Mouse (Mus musculus) CD4-positive, CD25-positive, alpha-beta regulatory T cell, adult 2 months (primary cell): ENCODE results near the gene Hbs1l.
"Not testable (repeated sequence)": the region's sequence is repeated elsewhere in the genome, so short reads cannot be mapped to it uniquely, and the experiment has no call there.

ENCODE experiments used
- DNase-seq: peaks from one replicate; pipeline ENCODE4 v3.0.0-alpha.2; 2012; ENCODE audit warnings: low read depth, low spot score

Hbs1l gene

GRCm38 (mm10) chr10:21359086-21359485 is 63.3 kb downstream of the Hbs1l start:
- no peak for DNase-seq

- no peak for DNase-seq
Measured at GRCm38 (mm10) chr10:21361871-21362270, 66.1 kb downstream of the Hbs1l start.

- DNase-seq, result peak; percentile 27
Measured at GRCm38 (mm10) chr10:21363297-21363696, 67.5 kb downstream of the Hbs1l start.

- DNase-seq, result no peak
Measured at GRCm38 (mm10) chr10:21364946-21365345, 69.2 kb downstream of the Hbs1l start.

GRCm38 (mm10) chr10:21365897-21366296 is 70.1 kb downstream of the Hbs1l start:
- DNase-seq, result peak; percentile 41

- DNase-seq, result peak; percentile 17
Measured at GRCm38 (mm10) chr10:21366471-21366870, 70.7 kb downstream of the Hbs1l start.

- DNase-seq, result no peak
Measured at GRCm38 (mm10) chr10:21367481-21367880, 71.7 kb downstream of the Hbs1l start.

GRCm38 (mm10) chr10:21369586-21369985 is 73.8 kb downstream of the Hbs1l start:
- DNase-seq, result no peak

- no peak for DNase-seq
Measured at GRCm38 (mm10) chr10:21372271-21372670, 76.5 kb downstream of the Hbs1l start.

- DNase-seq, result no peak
Measured at GRCm38 (mm10) chr10:21376682-21377473, 81.1 kb downstream of the Hbs1l start, which contains the start of gene Aldh8a1. TSS of gene Aldh8a1 (plus strand) at chr10:21377291.

GRCm38 (mm10) chr10:21378196-21378944 is 82.6 kb downstream of the Hbs1l start:
- peak; percentile 64 for DNase-seq

GRCm38 (mm10) chr10:21382914-21383313 is 87.1 kb downstream of the Hbs1l start:
- DNase-seq, result peak; percentile 85

GRCm38 (mm10) chr10:21385111-21385663 is 89.4 kb downstream of the Hbs1l start:
- no peak for DNase-seq

- no peak for DNase-seq
Measured at GRCm38 (mm10) chr10:21389075-21389474, 93.3 kb downstream of the Hbs1l start.

GRCm38 (mm10) chr10:21390440-21390839 is 94.7 kb downstream of the Hbs1l start:
- DNase-seq, result no peak

GRCm38 (mm10) chr10:21391286-21391685 is 95.5 kb downstream of the Hbs1l start:
- no peak for DNase-seq

GRCm38 (mm10) chr10:21393390-21393789 is 97.6 kb downstream of the Hbs1l start:
- DNase-seq, result no peak

GRCm38 (mm10) chr10:21395426-21396139 is 99.8 kb downstream of the Hbs1l start:
- no peak for DNase-seq

- not testable (repeated sequence) for DNase-seq
Measured at GRCm38 (mm10) chr10:21398873-21399425, 103.2 kb downstream of the Hbs1l start.

- DNase-seq, result no peak
Measured at GRCm38 (mm10) chr10:21399622-21400021, 103.8 kb downstream of the Hbs1l start.

GRCm38 (mm10) chr10:21400031-21400430 is 104.3 kb downstream of the Hbs1l start:
- DNase-seq, result no peak
